Mouse (Mus musculus) neural tube, embryonic 15.5 days (tissue): Measurements from ENCODE around the gene Stxbp3. TPM values are rescaled to one million over a fixed set of nuclear protein-coding genes. Genes with fewer than 3 reads are reported as not detected.
A peak's percentile ranks its signal among the peaks of the same experiment; 100 is the strongest.
"Not testable (repeated sequence)": the region's sequence is repeated elsewhere in the genome, so short reads cannot be mapped to it uniquely, and the experiment has no call there.

Source experiments
- ATAC-seq: fragments of 200-750 bp; cut with Nextera tagmentation; 2 replicates; pipeline ENCODE4 v1.8.0; 2017; ENCODE audit warnings: mild to moderate bottlenecking, moderate TSS enrichment, moderate library complexity; ENCODE audit not compliant: low FRiP score
- H3K27ac ChIP-seq: fragments of 300-500 bp; sonication (generic); replicated peaks from 2 replicates; pipeline ENCODE4 v1.5.1; 2015; ENCODE audit warnings: mild to moderate bottlenecking, inconsistent platforms
- H3K27me3 ChIP-seq: fragments of 300-500 bp; sonication (generic); replicated peaks from 2 replicates; pipeline ENCODE4 v1.6.1; 2015; ENCODE audit warnings: inconsistent platforms
- H3K36me3 ChIP-seq: fragments of 300-500 bp; sonication (generic); 2 replicates; pipeline ENCODE4 v1.6.1; 2015; ENCODE audit warnings: inconsistent platforms
- H3K4me1 ChIP-seq: fragments of 300-500 bp; sonication (generic); 2 replicates; pipeline ENCODE4 v1.6.1; 2015; ENCODE audit warnings: inconsistent platforms
- H3K4me2 ChIP-seq: fragments of 300-500 bp; sonication (generic); 2 replicates; pipeline ENCODE4 v1.6.1; 2015; ENCODE audit warnings: inconsistent platforms, mild to moderate bottlenecking, moderate library complexity
- H3K4me3 ChIP-seq: fragments of 300-500 bp; sonication (generic); replicated peaks from 2 replicates; pipeline ENCODE4 v1.5.1; 2015; ENCODE audit warnings: mild to moderate bottlenecking, inconsistent platforms
- H3K9ac ChIP-seq: fragments of 300-500 bp; sonication (generic); replicated peaks from 2 replicates; pipeline ENCODE4 v1.6.1; 2015; ENCODE audit warnings: mild to moderate bottlenecking, inconsistent platforms
- H3K9me3 ChIP-seq: fragments of 300-500 bp; sonication (generic); replicated peaks from 2 replicates; pipeline ENCODE4 v1.6.1; 2016; ENCODE audit warnings: inconsistent platforms
- WGBS: fragments of 180-500 bp; shearing (Covaris S2); methylation state at CpG from one replicate; pipeline ENCODE4 v1.1.7; 2015; ENCODE audit warnings: mixed read lengths; 5-methylcytosine and 5-hydroxymethylcytosine counted together
- polyA plus RNA-seq: library from polyadenylated mRNA; unstranded; fragments of >200 nt; fragmentation: Nextera tagmentation; extraction: Ambion mirVana; gene quantifications from 2 replicates; pipeline ENCODE4 v1.2.1, GENCODE M21; 2015

Stxbp3 gene
- polyA plus RNA-seq, 1 experiment from 2014 or later: 14.0 TPM

DNA sequence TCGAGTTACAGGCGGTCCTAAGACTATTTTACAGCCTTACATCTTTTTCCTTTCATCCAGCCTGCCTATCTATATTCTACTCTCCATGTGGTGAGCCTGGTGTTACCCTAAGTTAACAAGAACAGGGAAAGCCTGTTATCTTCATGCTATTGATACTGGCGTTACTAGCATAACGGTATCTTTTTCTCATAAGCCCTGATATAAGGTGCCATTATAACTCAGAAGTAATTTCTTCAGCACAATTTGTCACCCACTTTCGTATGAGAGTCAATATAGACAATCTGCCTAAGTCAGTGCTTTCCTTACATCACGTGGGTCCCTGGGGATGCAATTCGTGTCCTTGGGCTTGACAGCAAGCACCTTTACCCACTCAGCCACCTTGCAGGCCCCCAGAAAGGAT is 1.3 kb downstream of the Stxbp3 start:
- 82% methylated on average over 7 of the region's 7 CpGs for WGBS
- no peak overlapping the region for H3K9ac ChIP-seq
- H3K4me1 ChIP-seq: peaks cover 8% of the 10 kb centered on the region; the same call in 1 of the 2 replicates
- H3K9me3 ChIP-seq: no peaks in the 10 kb centered on the region
- H3K4me2 ChIP-seq: peak overlapping the region; percentile 76
- H3K27ac ChIP-seq: no peak overlapping the region
- peak overlapping the region; percentile 6; the same call in 1 of the 2 replicates for H3K4me3 ChIP-seq
- ATAC-seq: no peak
- no peaks in the 10 kb centered on the region for H3K27me3 ChIP-seq
- H3K36me3 ChIP-seq: no peaks in the 10 kb centered on the region

DNA sequence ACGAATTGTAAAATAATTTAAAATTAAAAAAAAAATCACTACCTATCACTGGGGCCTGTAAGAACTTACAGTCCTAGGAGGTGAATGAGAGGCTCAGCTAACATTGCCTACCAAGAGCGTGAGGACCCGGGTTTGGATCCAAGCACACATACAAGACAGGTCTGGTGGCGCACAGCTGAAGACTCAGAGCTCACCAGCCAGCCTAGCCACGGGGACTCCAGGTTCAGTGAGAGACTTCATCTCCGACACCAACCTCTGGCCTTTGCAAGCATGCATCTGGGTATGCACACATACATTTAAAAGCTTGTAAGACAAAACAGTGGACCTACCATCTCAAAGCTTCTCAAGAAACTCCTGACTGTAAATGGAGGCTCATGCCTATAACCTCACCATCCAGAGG is 3.4 kb downstream of the Stxbp3 start:
- Histone ChIP-seq H3K27ac (no peak overlapping the region), H3K36me3 (no peaks in the 10 kb centered on the region), H3K4me3 (no peak overlapping the region), H3K4me2 (no peak overlapping the region), H3K9me3 (no peaks in the 10 kb centered on the region), H3K9ac (no peak overlapping the region), H3K4me1 (peaks cover 8% of the 10 kb centered on the region; the same call in 1 of the 2 replicates), H3K27me3 (no peaks in the 10 kb centered on the region)
- 97% methylated on average over 6 of the region's 6 CpGs for WGBS
- ATAC-seq: no peak

DNA sequence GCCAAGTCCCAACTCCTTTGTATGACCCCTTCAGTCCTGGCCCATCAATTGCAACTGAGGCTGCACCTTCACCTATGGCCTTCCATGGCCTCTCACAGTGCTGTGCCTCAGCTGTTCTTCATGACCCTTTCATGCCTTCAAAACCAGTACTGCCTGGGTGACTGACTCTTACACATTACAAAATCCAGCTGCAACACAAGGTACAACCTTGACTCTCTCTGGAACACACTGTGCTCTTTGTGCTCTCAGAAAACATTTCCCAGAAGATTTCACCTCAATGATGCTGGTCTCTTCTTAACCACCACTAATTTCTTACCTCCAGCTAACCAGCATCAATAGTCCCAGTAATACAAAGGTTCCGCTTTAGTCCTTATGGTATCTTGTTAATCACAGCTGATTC is 6.6 kb downstream of the Stxbp3 start:
- H3K4me3 ChIP-seq, H3K27ac ChIP-seq, H3K9me3 ChIP-seq, H3K36me3 ChIP-seq, H3K9ac ChIP-seq, H3K4me1 ChIP-seq, H3K4me2 ChIP-seq, H3K27me3 ChIP-seq, ATAC-seq: not testable (repeated sequence)
- 98% methylated on average over 1 of the region's 1 CpGs for WGBS

DNA sequence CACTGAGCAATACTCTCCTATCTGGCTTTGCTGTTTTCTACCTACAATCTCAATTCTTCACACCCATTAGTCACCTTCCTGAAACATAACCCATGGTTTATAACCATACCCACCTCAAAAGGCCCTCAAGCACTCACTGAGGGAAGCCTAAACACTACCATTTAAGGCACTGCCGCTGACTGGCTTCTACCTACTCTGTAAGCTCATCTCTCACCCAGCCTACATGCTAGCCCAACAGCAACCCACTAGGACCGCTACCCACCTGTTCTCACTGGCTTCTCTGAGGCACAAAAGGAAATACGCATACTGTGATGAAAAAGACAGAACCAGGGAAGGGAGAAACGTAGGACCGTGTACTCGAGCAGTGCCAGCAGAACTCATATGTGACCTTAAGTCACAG is 8.6 kb downstream of the Stxbp3 start:
- no peak for ATAC-seq
- no peak overlapping the region for H3K4me2 ChIP-seq
- no peaks in the 10 kb centered on the region for H3K4me1 ChIP-seq
- no peak overlapping the region for H3K9ac ChIP-seq
- H3K4me3 ChIP-seq: no peak overlapping the region
- no peak overlapping the region for H3K27ac ChIP-seq
- peaks cover 3% of the 10 kb centered on the region; the same call in 1 of the 2 replicates for H3K36me3 ChIP-seq
- WGBS: 93% methylated on average over 6 of the region's 6 CpGs
- no peaks in the 10 kb centered on the region for H3K9me3 ChIP-seq
- no peaks in the 10 kb centered on the region for H3K27me3 ChIP-seq

DNA sequence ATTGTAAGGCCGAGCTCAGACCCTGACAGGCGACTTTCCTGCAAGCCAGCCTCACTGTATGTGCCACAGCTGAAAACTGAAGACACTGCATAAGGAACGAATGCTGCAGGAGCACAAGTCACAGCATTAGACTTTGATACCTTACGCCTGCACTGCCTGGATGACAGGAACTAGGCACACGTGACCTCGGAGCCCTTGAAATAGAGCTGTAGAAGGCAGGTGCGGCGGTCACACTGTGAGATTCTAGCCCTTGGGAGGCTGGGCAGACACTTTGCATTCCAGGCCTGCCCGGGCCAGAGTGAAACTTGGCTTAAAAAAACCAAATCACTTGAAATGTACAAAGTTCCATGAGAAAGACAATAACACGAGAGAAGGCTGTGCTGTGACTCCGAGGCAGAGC is 9.8 kb downstream of the Stxbp3 start:
- H3K4me2 ChIP-seq: no peak overlapping the region
- H3K9me3 ChIP-seq: no peaks in the 10 kb centered on the region
- no peak overlapping the region for H3K27ac ChIP-seq
- H3K4me1 ChIP-seq: no peaks in the 10 kb centered on the region
- no peak overlapping the region for H3K9ac ChIP-seq
- WGBS: 90% methylated on average over 11 of the region's 11 CpGs
- H3K27me3 ChIP-seq: no peaks in the 10 kb centered on the region
- H3K36me3 ChIP-seq: peaks cover 3% of the 10 kb centered on the region; the same call in 1 of the 2 replicates
- no peak overlapping the region for H3K4me3 ChIP-seq
- ATAC-seq: no peak

DNA sequence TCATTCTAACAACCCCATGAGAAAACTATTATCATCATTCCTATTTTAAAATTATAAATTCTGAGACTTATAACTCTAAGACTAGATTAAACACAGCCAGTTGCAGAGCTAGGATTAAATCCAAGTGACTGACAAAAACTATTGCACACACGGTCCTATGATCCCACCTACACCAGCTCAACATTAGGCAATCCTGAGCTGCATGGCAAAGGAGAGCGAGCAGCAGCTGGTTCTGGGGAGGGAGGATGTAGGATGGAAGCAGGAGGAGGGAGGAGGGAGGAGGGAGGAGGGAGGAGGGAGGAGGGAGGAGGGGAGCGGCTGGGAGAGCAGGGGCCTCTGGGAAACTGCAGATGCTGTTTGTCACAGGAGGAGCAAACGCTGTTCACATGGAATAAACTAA is 24.7 kb downstream of the Stxbp3 start:
- Histone ChIP-seq H3K9me3 (no peaks in the 10 kb centered on the region), H3K4me2 (no peak overlapping the region), H3K36me3 (peaks cover 2% of the 10 kb centered on the region), H3K9ac (no peak overlapping the region), H3K4me3 (no peak overlapping the region), H3K4me1 (no peaks in the 10 kb centered on the region), H3K27me3 (no peaks in the 10 kb centered on the region), H3K27ac (no peak overlapping the region)
- 65% methylated on average over 4 of the region's 4 CpGs for WGBS
- ATAC-seq: no peak

DNA sequence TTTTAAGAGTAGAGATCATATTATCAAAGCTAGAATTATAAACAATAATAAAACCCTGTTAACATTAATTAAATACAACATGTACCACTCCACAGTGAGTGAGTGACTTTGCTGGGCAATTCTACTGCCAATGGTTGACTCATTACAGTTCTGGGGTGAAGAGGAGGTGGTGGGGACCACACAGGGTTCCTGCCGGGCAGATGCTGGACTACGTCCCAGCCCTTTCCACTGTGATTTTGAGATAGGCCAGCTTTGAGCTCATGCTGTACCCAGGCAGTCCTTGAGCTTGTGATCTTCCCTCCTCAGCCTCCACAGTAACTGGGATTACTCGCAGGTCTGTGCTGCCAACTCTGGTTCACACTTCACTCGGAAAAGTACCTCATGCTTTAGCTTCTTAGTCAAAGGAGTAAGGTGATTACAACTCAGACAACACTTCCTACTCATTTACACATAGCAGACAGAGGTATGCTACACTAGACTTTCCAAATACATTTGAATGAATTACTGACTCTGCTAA is 29.5 kb downstream of the Stxbp3 start:
- Histone ChIP-seq H3K36me3 (no peaks in the 10 kb centered on the region; the same call in 1 of the 2 replicates), H3K27ac (no peak overlapping the region), H3K27me3 (no peaks in the 10 kb centered on the region), H3K4me2 (no peak overlapping the region), H3K9me3 (no peaks in the 10 kb centered on the region), H3K4me1 (no peaks in the 10 kb centered on the region), H3K9ac (no peak overlapping the region), H3K4me3 (no peak overlapping the region)
- WGBS: 91% methylated on average over 4 of the region's 4 CpGs
- ATAC-seq: no peak

DNA sequence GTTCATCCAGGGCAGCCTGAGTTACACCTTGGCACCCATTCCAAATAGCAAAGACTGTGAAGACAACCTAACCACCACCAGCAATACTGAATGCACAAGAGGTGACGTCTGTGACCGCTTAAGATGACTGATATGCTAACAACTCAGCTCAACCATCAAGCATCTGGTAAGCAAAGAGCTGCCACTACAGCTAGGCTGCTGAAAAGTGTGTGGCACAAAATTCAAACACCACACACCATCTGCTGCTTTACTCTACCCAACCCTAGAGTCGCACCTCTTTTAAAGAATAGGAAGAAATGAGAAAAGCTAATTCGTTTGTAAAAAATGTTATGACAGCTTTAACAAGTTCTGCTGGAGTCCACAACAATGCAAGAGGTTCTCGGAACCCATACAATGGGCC is 34.7 kb downstream of the Stxbp3 start:
- H3K4me2 ChIP-seq: no peak overlapping the region
- H3K9me3 ChIP-seq: no peaks in the 10 kb centered on the region
- WGBS: 90% methylated on average over 5 of the region's 5 CpGs
- no peak overlapping the region for H3K4me3 ChIP-seq
- H3K27ac ChIP-seq: no peak overlapping the region
- H3K36me3 ChIP-seq: peaks cover 19% of the 10 kb centered on the region
- no peak for ATAC-seq
- H3K9ac ChIP-seq: no peak overlapping the region
- no peaks in the 10 kb centered on the region for H3K4me1 ChIP-seq
- no peaks in the 10 kb centered on the region for H3K27me3 ChIP-seq

DNA sequence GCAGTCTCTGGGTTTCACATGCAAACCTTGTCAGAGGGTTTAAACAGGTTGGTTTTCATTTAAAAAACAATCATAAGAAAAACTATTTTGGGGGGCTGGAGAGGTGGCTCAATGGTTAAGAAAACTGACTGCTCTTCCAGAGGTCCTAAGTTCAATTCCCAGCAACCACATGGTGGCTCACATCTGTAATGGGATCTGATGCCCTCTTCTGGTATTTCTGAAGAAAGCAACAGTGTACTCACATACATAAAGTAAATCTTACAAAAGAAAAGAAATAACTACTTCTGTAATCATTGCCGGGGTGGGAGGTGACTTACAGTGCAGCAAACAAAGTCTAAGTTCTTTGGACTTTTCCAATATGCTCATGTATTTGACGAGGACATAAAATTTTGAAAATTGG is 42.0 kb downstream of the Stxbp3 start:
- ATAC-seq: no peak
- H3K36me3 ChIP-seq: peaks cover 34% of the 10 kb centered on the region
- whole genome bisulfite sequencing: 91% methylated on average over 2 of the region's 2 CpGs

DNA sequence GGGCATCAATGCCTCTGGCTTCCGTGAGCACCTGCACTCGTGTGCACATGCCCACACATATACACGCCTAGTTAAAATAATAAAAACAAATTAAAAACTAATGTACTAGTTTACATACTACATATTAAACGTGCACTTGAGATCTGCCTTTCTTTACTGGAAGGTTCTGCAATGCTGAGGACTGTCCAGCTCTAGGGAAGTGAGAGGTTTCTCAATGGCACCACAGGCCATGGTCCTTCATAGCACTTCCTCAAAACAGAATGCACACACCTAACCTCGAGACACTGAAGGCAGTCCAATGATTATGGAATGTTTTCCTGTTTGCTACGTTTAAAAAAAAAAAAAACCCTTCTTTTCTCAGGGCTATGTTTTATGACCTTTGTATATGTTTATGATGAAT is 42.6 kb downstream of the Stxbp3 start:
- H3K27me3 ChIP-seq: no peaks in the 10 kb centered on the region
- no peaks in the 10 kb centered on the region for H3K9me3 ChIP-seq
- H3K36me3 ChIP-seq: peaks cover 29% of the 10 kb centered on the region
- H3K27ac ChIP-seq: no peak overlapping the region
- H3K4me3 ChIP-seq: no peak overlapping the region
- H3K9ac ChIP-seq: no peak overlapping the region
- ATAC-seq: no peak
- H3K4me1 ChIP-seq: no peaks in the 10 kb centered on the region
- WGBS: 92% methylated on average over 6 of the region's 6 CpGs
- no peak overlapping the region for H3K4me2 ChIP-seq

More for the DNA sequence above, 42.0 kb downstream of the Stxbp3 start:
- Histone ChIP-seq H3K4me3 (no peak overlapping the region), H3K4me1 (no peaks in the 10 kb centered on the region), H3K27me3 (no peaks in the 10 kb centered on the region), H3K9me3 (no peaks in the 10 kb centered on the region), H3K9ac (no peak overlapping the region), H3K4me2 (no peak overlapping the region), H3K27ac (no peak overlapping the region)

DNA sequence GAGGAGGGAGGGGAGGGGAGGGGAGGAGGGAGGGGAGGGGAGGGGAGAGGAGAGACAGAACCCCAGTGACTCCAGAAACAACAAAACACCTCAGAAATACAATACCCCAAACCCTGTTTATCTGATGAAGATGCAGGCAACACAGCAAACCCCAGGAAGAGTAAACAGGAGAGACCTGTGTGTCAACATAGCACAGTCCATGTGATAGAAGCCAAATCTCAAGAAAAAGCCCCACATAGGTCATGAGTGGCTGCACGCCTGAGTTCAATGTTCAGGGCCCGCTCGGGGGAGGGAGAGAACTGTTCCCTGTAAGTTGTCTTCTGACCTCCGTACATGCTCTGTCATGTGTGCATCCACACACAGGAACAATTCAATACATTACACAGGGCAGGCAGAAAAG is 43.9 kb downstream of the Stxbp3 start:
- no peak overlapping the region for H3K27ac ChIP-seq
- peaks cover 19% of the 10 kb centered on the region for H3K36me3 ChIP-seq
- 91% methylated on average over 4 of the region's 4 CpGs for WGBS
- no peak for ATAC-seq
- no peak overlapping the region for H3K4me3 ChIP-seq
- no peaks in the 10 kb centered on the region for H3K9me3 ChIP-seq
- no peak overlapping the region for H3K9ac ChIP-seq
- H3K4me1 ChIP-seq: no peaks in the 10 kb centered on the region
- no peak overlapping the region for H3K4me2 ChIP-seq
- H3K27me3 ChIP-seq: no peaks in the 10 kb centered on the region

DNA sequence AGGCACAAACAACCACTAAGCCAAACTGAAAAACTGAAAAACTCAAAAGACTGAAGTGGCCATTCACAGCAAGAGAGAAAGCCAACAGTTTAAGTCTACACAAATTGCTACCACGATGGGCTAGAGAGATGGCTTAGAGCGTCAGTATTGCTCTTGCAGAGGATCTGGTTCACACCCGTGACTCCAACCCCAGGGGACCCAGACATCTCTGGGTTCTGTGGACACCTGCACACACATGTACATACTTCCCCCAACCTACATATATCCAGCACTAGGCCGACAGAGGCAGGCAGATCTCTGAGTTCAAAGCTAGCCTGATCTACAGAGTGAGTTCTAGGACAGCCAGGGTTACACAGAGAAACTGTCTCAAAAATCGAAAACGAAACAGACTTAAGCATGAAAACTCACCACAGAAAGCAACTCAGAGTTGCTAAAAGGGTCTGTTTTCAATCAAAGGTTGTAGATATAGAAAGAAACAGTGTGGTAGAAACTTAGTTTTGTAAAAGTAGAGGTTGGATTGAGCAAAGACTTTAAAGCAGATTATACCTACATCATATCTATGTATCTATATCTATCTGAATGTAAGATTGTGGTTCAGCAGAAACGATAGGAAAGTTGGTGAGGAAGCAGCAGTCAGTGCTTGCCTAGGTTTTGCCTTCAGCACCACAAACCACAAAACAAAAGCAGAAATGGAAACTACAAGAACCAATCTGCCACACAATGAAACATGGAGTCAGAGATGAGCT is 44.6 kb downstream of the Stxbp3 start:
- Histone ChIP-seq H3K27ac (no peak overlapping the region), H3K4me3 (no peak overlapping the region), H3K36me3 (peaks cover 17% of the 10 kb centered on the region), H3K4me2 (no peak overlapping the region), H3K9me3 (no peaks in the 10 kb centered on the region), H3K4me1 (no peaks in the 10 kb centered on the region), H3K27me3 (no peaks in the 10 kb centered on the region), H3K9ac (no peak overlapping the region)
- WGBS: 92% methylated on average over 7 of the region's 7 CpGs
- no peak for ATAC-seq
